Mouse (Mus musculus): ENCODE results near the gene Disc1. TPM values are rescaled to one million over a fixed set of nuclear protein-coding genes. Genes with fewer than 3 reads are reported as not detected.

Gene Disc1
- polyA plus RNA-seq, 1 experiment, result 0.12 TPM

GRCm38 (mm10) chr8:125031276-125031675, 22.7 kb upstream of the Disc1 start:
- TF ChIP-seq USF1 (IDR thresholded peaks at IDR 0.05; ENCODE audit: low read depth), result no peak
- TF ChIP-seq MYOD1 (IDR thresholded peaks at IDR 0.05; ENCODE audit: control insufficient read depth, insufficient read length, low read depth), result no peak
- no peak for TF ChIP-seq FOSL1 (IDR thresholded peaks at IDR 0.05; ENCODE audit: insufficient read depth, low read length, poor library complexity, severe bottlenecking)
- TF ChIP-seq CEBPB (IDR thresholded peaks at IDR 0.05; ENCODE audit: low read depth), result no peak
- TF ChIP-seq CTCF (IDR thresholded peaks at IDR 0.05; ENCODE audit: control insufficient read depth, insufficient read depth, insufficient read length), result no peak
- no peak for TF ChIP-seq MYOG (IDR thresholded peaks at IDR 0.05; ENCODE audit: control insufficient read depth, extremely low read depth, insufficient read length)
- no peak for TF ChIP-seq MAX (IDR thresholded peaks at IDR 0.05)
- Histone ChIP-seq H3K79me3 (ENCODE audit: low read depth) (peaks cover 4% of the 10 kb centered on the region), H3K36me3 (ENCODE audit: control insufficient read depth, insufficient read depth) (peaks cover 76% of the 10 kb centered on the region), H3ac (ENCODE audit: control insufficient read depth, insufficient read length, low read depth) (no peak overlapping the region), H3K27me3 (ENCODE audit: control insufficient read depth, insufficient read depth, insufficient read length) (no peaks in the 10 kb centered on the region), H3K4me3 (ENCODE audit: insufficient read depth, poor library complexity, severe bottlenecking) (no peak overlapping the region), H3K79me2 (ENCODE audit: control insufficient read depth, insufficient read depth) (no peaks in the 10 kb centered on the region)

DNA sequence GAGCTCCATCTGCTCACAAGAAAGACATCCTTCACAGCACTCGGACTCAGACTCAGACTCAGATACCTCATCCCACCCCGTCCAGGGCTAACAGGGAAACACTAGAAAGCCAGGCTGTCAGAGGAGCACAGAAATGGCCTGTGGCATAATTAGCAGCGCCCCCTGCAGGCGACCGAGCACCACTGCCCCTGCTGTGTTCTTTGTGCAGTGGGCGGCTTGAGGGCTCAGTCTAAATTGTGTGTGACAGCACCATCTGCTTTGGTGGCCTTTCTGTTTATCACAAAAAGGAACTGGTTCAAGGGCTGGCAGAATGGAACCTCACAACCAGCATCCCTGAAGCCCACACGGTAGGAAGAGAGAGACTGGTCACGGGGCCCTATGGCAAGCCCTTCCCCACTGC, 19.3 kb upstream of the Disc1 start:
- Histone ChIP-seq H3K27me3 (ENCODE audit: control insufficient read depth, insufficient read depth, insufficient read length) (no peaks in the 10 kb centered on the region), H3K79me3 (ENCODE audit: low read depth) (peaks cover 4% of the 10 kb centered on the region), H3K4me3 (ENCODE audit: insufficient read depth, poor library complexity, severe bottlenecking) (no peak overlapping the region), H3K36me3 (ENCODE audit: control insufficient read depth, insufficient read depth) (peaks cover 63% of the 10 kb centered on the region), H3ac (ENCODE audit: control insufficient read depth, insufficient read length, low read depth) (no peak overlapping the region), H3K79me2 (ENCODE audit: control insufficient read depth, insufficient read depth) (no peaks in the 10 kb centered on the region)
- TF ChIP-seq MYOD1 (IDR thresholded peaks at IDR 0.05; ENCODE audit: control insufficient read depth, insufficient read length, low read depth) (no peak), CTCF (IDR thresholded peaks at IDR 0.05; ENCODE audit: control insufficient read depth, insufficient read depth, insufficient read length) (peak; percentile 89)

- H3K79me2 ChIP-seq (ENCODE audit: control insufficient read depth, insufficient read depth), result no peaks in the 10 kb centered on the region
- TF ChIP-seq MYOD1 (IDR thresholded peaks at IDR 0.05; ENCODE audit: control insufficient read depth, insufficient read length, low read depth), result no peak
- TF ChIP-seq FOSL1 (IDR thresholded peaks at IDR 0.05; ENCODE audit: insufficient read depth, low read length, poor library complexity, severe bottlenecking), result no peak
- no peak for TF ChIP-seq CTCF (IDR thresholded peaks at IDR 0.05; ENCODE audit: control insufficient read depth, insufficient read depth, insufficient read length)
- no peak for TF ChIP-seq MYOG (IDR thresholded peaks at IDR 0.05; ENCODE audit: control insufficient read depth, extremely low read depth, insufficient read length)
- TF ChIP-seq MAX (IDR thresholded peaks at IDR 0.05), result no peak
- TF ChIP-seq USF1 (IDR thresholded peaks at IDR 0.05; ENCODE audit: low read depth), result no peak
- no peak for TF ChIP-seq CEBPB (IDR thresholded peaks at IDR 0.05; ENCODE audit: low read depth)
- no peak overlapping the region for H3ac ChIP-seq (ENCODE audit: control insufficient read depth, insufficient read length, low read depth)
- H3K79me3 ChIP-seq (ENCODE audit: low read depth), result peaks cover 4% of the 10 kb centered on the region
- peaks cover 42% of the 10 kb centered on the region for H3K36me3 ChIP-seq (ENCODE audit: control insufficient read depth, insufficient read depth)
- H3K4me3 ChIP-seq (ENCODE audit: insufficient read depth, poor library complexity, severe bottlenecking), result no peak overlapping the region
- H3K27me3 ChIP-seq (ENCODE audit: control insufficient read depth, insufficient read depth, insufficient read length), result no peaks in the 10 kb centered on the region
These were observed 16.9 kb upstream of the Disc1 start for GRCm38 (mm10) chr8:125037081-125037480.

- TF ChIP-seq USF1 (IDR thresholded peaks at IDR 0.05; ENCODE audit: low read depth) (no peak), MAX (IDR thresholded peaks at IDR 0.05) (no peak), MYOD1 (IDR thresholded peaks at IDR 0.05; ENCODE audit: control insufficient read depth, insufficient read length, low read depth) (no peak), MYOG (IDR thresholded peaks at IDR 0.05; ENCODE audit: control insufficient read depth, extremely low read depth, insufficient read length) (no peak), CTCF (IDR thresholded peaks at IDR 0.05; ENCODE audit: control insufficient read depth, insufficient read depth, insufficient read length) (no peak), CEBPB (IDR thresholded peaks at IDR 0.05; ENCODE audit: low read depth) (no peak), FOSL1 (IDR thresholded peaks at IDR 0.05; ENCODE audit: insufficient read depth, low read length, poor library complexity, severe bottlenecking) (no peak)
- Histone ChIP-seq H3K79me3 (ENCODE audit: low read depth) (peaks cover 4% of the 10 kb centered on the region), H3ac (ENCODE audit: control insufficient read depth, insufficient read length, low read depth) (no peak overlapping the region), H3K36me3 (ENCODE audit: control insufficient read depth, insufficient read depth) (peaks cover 39% of the 10 kb centered on the region), H3K27me3 (ENCODE audit: control insufficient read depth, insufficient read depth, insufficient read length) (no peaks in the 10 kb centered on the region), H3K79me2 (ENCODE audit: control insufficient read depth, insufficient read depth) (no peaks in the 10 kb centered on the region), H3K4me3 (ENCODE audit: insufficient read depth, poor library complexity, severe bottlenecking) (no peak overlapping the region)
These were observed 15.3 kb upstream of the Disc1 start for GRCm38 (mm10) chr8:125038731-125039130.

DNA sequence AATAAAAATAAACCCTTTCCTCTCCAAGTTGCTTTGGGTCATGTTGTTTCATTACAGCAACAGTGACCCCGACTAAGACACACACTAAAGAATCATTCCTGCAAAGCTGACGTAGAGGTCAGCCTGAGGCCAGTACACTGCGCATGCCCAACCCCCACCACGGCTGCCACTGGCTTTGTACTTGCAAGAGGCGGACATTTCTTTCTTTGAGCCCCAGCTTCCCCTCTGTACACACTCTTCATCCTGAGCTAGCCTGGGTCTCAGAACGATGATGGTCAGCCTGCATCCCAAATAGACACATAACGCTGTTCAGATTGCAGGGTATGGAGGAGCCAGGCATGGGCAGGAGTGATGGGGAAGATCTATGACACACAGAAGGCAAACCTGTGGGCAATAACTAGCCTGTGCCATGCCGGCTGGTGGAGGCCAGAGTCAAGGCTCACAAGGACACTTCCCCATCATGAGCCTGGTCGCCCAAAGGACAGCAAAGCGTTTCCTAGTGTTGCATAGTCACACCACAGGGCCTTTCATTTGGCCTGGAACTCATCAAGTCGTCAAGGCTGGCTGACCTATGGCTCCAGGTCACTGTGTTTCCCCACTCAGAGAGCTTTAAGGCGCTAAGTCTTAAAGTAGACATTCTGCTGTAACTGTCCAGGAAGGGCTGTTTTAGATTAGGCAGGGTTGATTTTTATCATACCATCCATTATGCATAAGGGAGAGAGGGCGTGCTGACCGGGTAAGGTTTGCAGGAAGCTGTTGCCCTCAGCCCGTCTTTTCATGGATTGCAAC, 13.2 kb upstream of the Disc1 start:
- Histone ChIP-seq H3K79me2 (ENCODE audit: control insufficient read depth, insufficient read depth) (no peaks in the 10 kb centered on the region), H3K27me3 (ENCODE audit: control insufficient read depth, insufficient read depth, insufficient read length) (no peaks in the 10 kb centered on the region), H3K4me3 (ENCODE audit: insufficient read depth, poor library complexity, severe bottlenecking) (no peak overlapping the region), H3K36me3 (ENCODE audit: control insufficient read depth, insufficient read depth) (peaks cover 18% of the 10 kb centered on the region), H3ac (ENCODE audit: control insufficient read depth, insufficient read length, low read depth) (no peak overlapping the region), H3K79me3 (ENCODE audit: low read depth) (no peaks in the 10 kb centered on the region)
- no peak for TF ChIP-seq USF1 (IDR thresholded peaks at IDR 0.05; ENCODE audit: low read depth)
- no peak for TF ChIP-seq MYOG (IDR thresholded peaks at IDR 0.05; ENCODE audit: control insufficient read depth, extremely low read depth, insufficient read length)
- TF ChIP-seq CEBPB (IDR thresholded peaks at IDR 0.05; ENCODE audit: low read depth), result no peak
- TF ChIP-seq CTCF (IDR thresholded peaks at IDR 0.05; ENCODE audit: control insufficient read depth, insufficient read depth, insufficient read length), result no peak
- no peak for TF ChIP-seq FOSL1 (IDR thresholded peaks at IDR 0.05; ENCODE audit: insufficient read depth, low read length, poor library complexity, severe bottlenecking)
- TF ChIP-seq MAX (IDR thresholded peaks at IDR 0.05), result no peak
- no peak for TF ChIP-seq MYOD1 (IDR thresholded peaks at IDR 0.05; ENCODE audit: control insufficient read depth, insufficient read length, low read depth)
